Mouse (Mus musculus) hindbrain, embryonic 10.5 days (tissue): Measurements from ENCODE around the gene Tmem199. TPM values are rescaled to one million over a fixed set of nuclear protein-coding genes. Genes with fewer than 3 reads are reported as not detected.
A peak's percentile ranks its signal among the peaks of the same experiment; 100 is the strongest.

ENCODE experiments used
- DNase-seq: peaks from one replicate; pipeline ENCODE4 v3.0.0-alpha.2; 2017; ENCODE audit warnings: low spot score
- H3K27ac ChIP-seq: fragments of 300-500 bp; sonication (generic); 2 replicates; pipeline ENCODE4 v1.5.1; 2016; ENCODE audit warnings: mild to moderate bottlenecking, moderate library complexity
- H3K27me3 ChIP-seq: fragments of 300-500 bp; sonication (generic); 2 replicates; pipeline ENCODE4 v1.6.1; 2016; ENCODE audit warnings: mild to moderate bottlenecking; ENCODE audit not compliant: poor library complexity, insufficient read depth, severe bottlenecking
- H3K36me3 ChIP-seq: fragments of 300-500 bp; sonication (generic); 2 replicates; pipeline ENCODE4 v1.6.1; 2016; ENCODE audit warnings: mild to moderate bottlenecking, moderate library complexity
- H3K4me1 ChIP-seq: fragments of 300-500 bp; sonication (generic); replicated peaks from 2 replicates; pipeline ENCODE4 v1.6.1; 2016; ENCODE audit warnings: mild to moderate bottlenecking
- H3K4me3 ChIP-seq: fragments of 300-500 bp; sonication (generic); 2 replicates; pipeline ENCODE4 v1.5.1; 2016; ENCODE audit warnings: mild to moderate bottlenecking, moderate library complexity
- H3K9me3 ChIP-seq: fragments of 300-500 bp; sonication (generic); 2 replicates; pipeline ENCODE4 v1.6.1; 2016; ENCODE audit warnings: mild to moderate bottlenecking, moderate library complexity
- WGBS: fragments of 180-500 bp; shearing (Covaris S2); methylation state at CpG from one replicate; pipeline ENCODE4 v1.1.7; 2016; 5-methylcytosine and 5-hydroxymethylcytosine counted together
- polyA plus RNA-seq: library from polyadenylated mRNA; unstranded; fragments of >200 nt; fragmentation: Nextera tagmentation; extraction: Ambion mirVana; gene quantifications from 2 replicates; pipeline ENCODE4 v1.2.1, GENCODE M21; 2016

Tmem199 gene
- polyA plus RNA-seq, 1 experiment from 2014 or later, result 86.4 TPM

DNA sequence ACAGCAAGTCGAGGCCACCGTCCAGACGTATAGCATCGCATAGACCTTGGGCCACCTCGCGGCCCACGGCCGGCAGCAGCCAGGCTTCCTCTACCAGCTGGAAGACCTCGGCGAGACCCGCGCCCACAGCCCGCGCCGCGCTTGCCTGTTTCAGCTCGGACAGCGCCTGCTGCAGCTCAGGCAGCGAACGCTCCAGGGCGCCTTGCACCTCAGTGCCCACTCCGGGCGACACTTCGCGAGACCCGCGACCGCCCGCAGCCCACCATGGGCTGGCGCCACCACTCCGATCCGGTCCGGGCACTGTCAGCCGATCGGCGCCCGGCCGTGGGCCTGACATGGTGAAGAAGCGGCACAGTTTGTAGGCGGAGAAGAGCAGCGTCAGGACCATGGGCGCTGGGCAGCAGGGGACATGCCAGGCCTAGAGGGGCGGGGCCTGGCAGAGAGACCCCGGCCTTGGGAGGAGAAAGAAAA, 14.9 kb downstream of the Tmem199 start:
- H3K4me3 ChIP-seq, result peak overlapping the region; percentile 64
- peak; percentile 62 for DNase-seq
- H3K9me3 ChIP-seq, result no peaks in the 10 kb centered on the region
- peaks cover 46% of the 10 kb centered on the region for H3K4me1 ChIP-seq
- under 1% methylated on average over 44 of the region's 44 CpGs for WGBS
- peak overlapping the region; percentile 76 for H3K27ac ChIP-seq
- H3K27me3 ChIP-seq, result peaks cover 75% of the 10 kb centered on the region
- H3K36me3 ChIP-seq, result no peaks in the 10 kb centered on the region

DNA sequence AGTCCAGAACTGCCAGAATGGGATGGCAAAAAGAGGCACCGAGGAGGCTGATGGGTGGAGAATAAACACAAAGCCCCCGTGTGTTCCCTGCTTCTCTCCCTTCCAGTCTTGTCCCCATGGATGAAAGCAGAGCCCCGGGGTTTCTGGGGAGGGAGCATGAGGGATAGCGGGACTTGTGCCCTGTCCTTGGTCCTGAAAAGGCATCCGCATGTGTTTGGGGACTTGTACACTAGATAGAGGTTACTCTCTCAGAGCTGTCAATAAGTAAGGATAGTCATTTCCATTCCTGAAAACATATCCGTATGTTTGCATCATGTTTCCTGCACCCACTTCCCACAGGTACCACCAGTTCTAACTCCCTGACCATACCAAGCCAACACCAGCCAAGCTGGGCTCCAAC, 16.1 kb downstream of the Tmem199 start:
- Histone ChIP-seq H3K36me3 (no peaks in the 10 kb centered on the region), H3K27me3 (peaks cover 80% of the 10 kb centered on the region), H3K4me3 (peak overlapping the region; percentile 64; the same call in 1 of the 2 replicates), H3K9me3 (no peaks in the 10 kb centered on the region), H3K27ac (no peak overlapping the region), H3K4me1 (peaks cover 48% of the 10 kb centered on the region)
- peak; percentile 51 for DNase-seq
- WGBS, result 6% methylated on average over 6 of the region's 6 CpGs

DNA sequence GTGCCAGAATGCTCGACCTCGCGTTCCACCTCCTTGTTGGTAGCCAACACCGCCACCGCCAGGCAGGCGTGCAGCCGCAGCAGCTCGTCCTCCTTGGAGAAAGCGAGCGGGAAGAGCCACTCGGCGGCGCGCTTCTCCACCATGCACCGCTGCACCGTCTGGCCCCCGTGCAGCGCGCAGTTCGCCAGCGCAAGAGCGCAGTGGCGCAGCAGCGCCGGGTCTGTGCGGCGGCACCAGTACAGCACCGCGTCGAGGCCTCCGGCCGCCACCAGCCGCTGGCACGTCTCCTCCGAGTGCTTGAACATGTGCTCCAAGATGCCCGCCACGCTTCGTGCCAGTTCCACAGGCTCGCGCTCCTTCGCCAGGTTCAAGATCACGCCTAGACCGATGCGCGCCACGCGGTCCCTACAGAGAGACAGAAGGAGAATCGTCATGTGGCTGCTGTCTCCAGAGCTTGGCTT, 21.2 kb downstream of the Tmem199 start:
- DNase-seq, result peak; percentile 70
- H3K4me3 ChIP-seq, result peak overlapping the region; percentile 47
- H3K27me3 ChIP-seq, result peaks cover 95% of the 10 kb centered on the region
- H3K27ac ChIP-seq, result peak overlapping the region; percentile 5; the same call in 1 of the 2 replicates
- H3K4me1 ChIP-seq, result peaks cover 16% of the 10 kb centered on the region
- H3K9me3 ChIP-seq, result no peaks in the 10 kb centered on the region
- H3K36me3 ChIP-seq, result peaks cover 12% of the 10 kb centered on the region; the same call in 1 of the 2 replicates
- 9% methylated on average over 48 of the region's 48 CpGs for WGBS

DNA sequence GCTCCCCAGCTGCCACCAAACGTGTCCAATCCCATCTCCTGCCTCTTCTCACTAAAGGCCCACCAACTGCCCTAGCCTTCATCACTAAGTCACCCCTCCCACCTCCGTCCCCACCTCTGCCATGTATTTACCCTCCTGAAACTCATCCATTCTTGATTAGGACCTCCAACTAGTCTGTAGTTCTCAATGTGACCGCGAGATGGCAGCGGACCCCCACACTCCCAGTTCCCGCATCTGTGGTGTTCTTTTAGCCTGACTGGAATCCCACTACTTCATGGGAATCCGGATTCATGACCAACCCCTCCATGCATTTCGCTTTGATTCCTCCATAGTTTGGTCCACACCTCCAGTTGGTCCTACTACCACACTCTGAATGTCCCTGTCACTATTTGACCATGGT, 23.8 kb downstream of the Tmem199 start:
- Histone ChIP-seq H3K27me3 (peaks cover 85% of the 10 kb centered on the region), H3K4me1 (peaks cover 14% of the 10 kb centered on the region), H3K4me3 (peak overlapping the region; percentile 16; the same call in 1 of the 2 replicates), H3K27ac (no peak overlapping the region), H3K9me3 (no peaks in the 10 kb centered on the region), H3K36me3 (peaks cover 14% of the 10 kb centered on the region; the same call in 1 of the 2 replicates)
- DNase-seq, result peak; percentile 83
- 4% methylated on average over 8 of the region's 8 CpGs for WGBS

DNA sequence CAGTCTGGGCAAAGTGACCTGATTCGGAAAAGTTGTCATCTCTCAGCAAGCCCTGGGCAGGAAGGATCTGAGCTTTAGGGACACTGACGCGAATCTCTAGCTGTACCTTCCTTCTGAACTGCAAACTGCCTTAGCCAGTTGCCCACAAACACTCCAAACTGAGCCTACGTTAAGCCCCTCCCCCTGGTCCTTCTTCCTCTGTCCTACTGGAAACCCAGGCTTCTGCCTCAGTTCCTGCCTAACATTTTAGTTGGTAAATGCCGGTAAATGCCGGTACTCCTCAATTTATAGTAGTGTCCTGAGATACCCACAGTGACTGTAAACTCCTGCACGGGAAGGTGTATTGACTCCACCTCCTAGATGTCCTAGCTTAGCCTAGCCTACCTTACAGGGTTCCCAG, 28.3 kb downstream of the Tmem199 start:
- no peak for DNase-seq
- no peak overlapping the region for H3K4me3 ChIP-seq
- no peaks in the 10 kb centered on the region for H3K9me3 ChIP-seq
- H3K27ac ChIP-seq, result no peak overlapping the region
- H3K36me3 ChIP-seq, result peaks cover 33% of the 10 kb centered on the region; the same call in 1 of the 2 replicates
- peaks cover 47% of the 10 kb centered on the region for H3K27me3 ChIP-seq
- peaks cover 5% of the 10 kb centered on the region for H3K4me1 ChIP-seq
- 66% methylated on average over 7 of the region's 7 CpGs for WGBS

DNA sequence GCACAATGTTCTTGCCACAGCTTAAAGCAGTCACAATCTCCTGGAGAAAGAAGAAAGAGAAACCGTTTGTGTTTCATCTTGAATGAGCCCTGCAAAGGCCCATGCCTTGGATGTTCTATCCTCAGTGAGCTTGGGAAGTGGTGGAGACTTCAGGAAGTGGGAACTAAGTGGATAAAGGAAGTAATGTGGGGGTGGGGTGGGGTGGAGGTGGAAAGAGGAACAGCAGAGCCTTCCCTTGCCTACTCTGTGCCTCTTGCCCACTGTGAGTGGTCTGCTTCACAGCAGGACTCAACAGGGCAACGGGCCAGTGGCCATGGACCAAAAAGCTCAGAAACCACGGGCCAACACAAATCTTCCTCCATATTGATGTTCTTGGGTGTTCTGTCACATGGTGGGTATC, 36.7 kb downstream of the Tmem199 start:
- Histone ChIP-seq H3K27ac (no peak overlapping the region), H3K4me3 (no peak overlapping the region), H3K36me3 (peaks cover 22% of the 10 kb centered on the region), H3K4me1 (no peaks in the 10 kb centered on the region), H3K9me3 (no peaks in the 10 kb centered on the region), H3K27me3 (no peaks in the 10 kb centered on the region)
- no peak for DNase-seq
- WGBS, result 82% methylated on average over 3 of the region's 3 CpGs

DNA sequence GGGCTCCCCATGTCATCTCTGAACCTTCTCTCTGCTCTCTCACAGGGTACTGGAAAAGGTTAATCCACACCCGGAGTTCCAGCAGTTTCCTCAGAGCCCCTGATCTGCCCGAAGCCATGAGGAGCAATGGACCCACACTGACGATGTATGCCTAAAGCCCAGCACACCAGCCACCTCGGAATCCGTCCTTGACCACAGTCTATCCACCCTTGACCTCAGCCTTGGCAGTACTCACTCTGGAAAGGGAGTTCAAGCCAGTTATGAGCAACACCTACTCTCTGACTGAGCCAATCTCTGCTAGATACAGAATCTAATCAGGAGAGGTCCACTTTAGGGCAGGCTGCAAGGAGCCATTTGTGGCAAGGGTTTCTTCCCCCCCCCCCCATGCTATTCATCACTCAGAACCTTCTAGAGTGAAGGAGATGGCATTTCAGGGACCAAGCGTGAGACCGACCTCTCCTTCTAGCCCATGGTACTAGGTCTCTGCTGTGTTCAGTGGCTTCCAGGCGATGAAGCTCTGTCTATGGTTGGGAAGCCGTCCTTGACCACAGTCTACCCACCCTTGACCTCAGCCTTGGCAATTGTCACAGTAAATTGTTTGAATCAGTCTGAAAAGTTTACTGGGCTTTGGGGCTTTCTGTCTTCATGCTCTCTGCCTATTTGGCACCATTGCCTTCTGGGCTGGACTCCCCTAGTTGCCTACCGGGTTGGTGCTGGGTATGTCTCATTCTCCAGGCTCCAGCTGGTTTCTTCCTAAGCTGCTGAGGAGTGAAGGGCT, 40.5 kb downstream of the Tmem199 start:
- 90% methylated on average over 10 of the region's 10 CpGs for WGBS
- H3K27me3 ChIP-seq, result no peaks in the 10 kb centered on the region
- no peak for DNase-seq
- no peak overlapping the region for H3K4me3 ChIP-seq
- H3K27ac ChIP-seq, result no peak overlapping the region
- no peaks in the 10 kb centered on the region for H3K9me3 ChIP-seq
- H3K36me3 ChIP-seq, result peaks cover 17% of the 10 kb centered on the region
- H3K4me1 ChIP-seq, result peaks cover 6% of the 10 kb centered on the region

DNA sequence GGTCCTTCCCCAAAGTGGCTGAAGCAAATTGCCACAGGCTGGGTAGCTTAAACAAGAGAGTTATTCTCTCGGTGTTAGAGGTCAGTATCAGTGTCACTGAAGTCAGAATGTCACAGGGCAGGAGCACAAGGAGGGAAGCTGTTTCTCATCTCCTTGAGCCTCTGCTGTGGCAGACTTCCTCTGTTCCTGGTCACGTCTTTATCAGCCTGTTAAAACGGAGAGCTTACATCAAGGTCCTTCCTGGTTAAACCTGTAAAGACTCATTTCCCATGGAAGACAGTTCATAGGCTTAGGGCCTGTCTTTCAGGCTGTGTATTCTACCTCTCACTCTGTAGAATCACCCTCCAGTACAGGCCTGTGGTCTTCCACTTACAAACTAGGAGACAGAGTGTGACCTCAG, 44.0 kb downstream of the Tmem199 start:
- Histone ChIP-seq H3K27ac (no peak overlapping the region), H3K4me1 (peaks cover 30% of the 10 kb centered on the region), H3K36me3 (peaks cover 14% of the 10 kb centered on the region), H3K4me3 (no peak overlapping the region), H3K27me3 (no peaks in the 10 kb centered on the region), H3K9me3 (no peaks in the 10 kb centered on the region)
- 65% methylated on average over 3 of the region's 3 CpGs for WGBS
- no peak for DNase-seq

DNA sequence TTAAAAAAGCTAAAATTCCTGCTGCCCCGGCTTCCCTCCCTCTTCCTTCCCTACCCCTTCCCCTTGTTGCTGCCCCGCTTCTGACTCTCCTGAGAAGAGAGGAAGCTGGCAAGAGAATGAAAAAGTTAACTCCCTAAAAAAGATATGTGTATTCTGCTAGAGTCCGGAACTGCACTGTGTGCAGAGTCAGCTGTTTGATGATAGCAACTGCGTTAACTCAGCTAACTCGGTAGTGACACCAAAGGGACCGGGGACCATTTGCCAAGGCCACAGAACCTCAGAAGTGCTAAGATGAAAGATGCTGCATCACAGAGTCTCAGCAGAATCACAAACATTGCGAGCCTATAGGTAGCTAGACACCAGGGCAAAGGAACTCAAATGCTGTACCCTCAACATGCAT, 44.5 kb downstream of the Tmem199 start:
- 88% methylated on average over 7 of the region's 7 CpGs for WGBS
- Histone ChIP-seq H3K9me3 (no peaks in the 10 kb centered on the region), H3K4me3 (no peak overlapping the region), H3K27ac (no peak overlapping the region), H3K27me3 (no peaks in the 10 kb centered on the region), H3K4me1 (peaks cover 32% of the 10 kb centered on the region), H3K36me3 (peaks cover 14% of the 10 kb centered on the region)
- DNase-seq, result no peak

DNA sequence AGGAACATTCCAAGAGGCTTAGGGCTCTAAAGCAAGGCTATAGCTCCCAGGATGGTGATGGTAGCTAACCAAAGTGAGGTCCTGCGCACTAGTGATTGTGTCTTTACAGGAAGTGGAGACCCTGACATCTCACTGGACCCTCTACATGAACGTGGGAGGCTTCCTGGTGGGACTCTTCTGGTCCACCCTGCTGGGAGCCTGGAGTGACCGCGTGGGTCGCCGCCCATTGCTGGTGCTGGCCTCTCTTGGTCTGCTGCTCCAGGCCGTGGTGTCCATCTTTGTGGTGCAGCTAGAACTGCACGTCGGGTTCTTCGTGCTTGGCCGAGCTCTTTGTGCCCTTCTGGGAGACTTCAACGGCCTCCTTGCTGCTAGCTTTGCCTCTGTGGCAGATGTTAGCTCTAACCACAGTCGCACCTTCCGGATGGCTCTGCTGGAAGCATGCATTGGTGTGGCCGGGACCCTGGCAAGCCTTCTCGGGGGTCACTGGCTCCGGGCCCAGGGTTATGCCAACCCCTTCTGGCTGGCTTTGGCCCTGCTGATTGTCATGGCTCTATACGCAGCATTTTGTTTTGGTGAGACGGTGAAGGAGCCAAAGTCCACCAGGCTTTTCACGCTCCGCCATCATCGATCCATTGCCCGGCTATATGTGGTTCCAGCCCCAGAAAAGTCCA, 45.6 kb downstream of the Tmem199 start:
- Histone ChIP-seq H3K36me3 (peaks cover 6% of the 10 kb centered on the region), H3K27ac (peak overlapping the region; percentile 98), H3K4me1 (peaks cover 32% of the 10 kb centered on the region), H3K4me3 (peak overlapping the region; percentile 88), H3K27me3 (no peaks in the 10 kb centered on the region), H3K9me3 (peaks cover 5% of the 10 kb centered on the region; the same call in 1 of the 2 replicates)
- 58% methylated on average over 23 of the region's 23 CpGs for WGBS
- no peak for DNase-seq

DNA sequence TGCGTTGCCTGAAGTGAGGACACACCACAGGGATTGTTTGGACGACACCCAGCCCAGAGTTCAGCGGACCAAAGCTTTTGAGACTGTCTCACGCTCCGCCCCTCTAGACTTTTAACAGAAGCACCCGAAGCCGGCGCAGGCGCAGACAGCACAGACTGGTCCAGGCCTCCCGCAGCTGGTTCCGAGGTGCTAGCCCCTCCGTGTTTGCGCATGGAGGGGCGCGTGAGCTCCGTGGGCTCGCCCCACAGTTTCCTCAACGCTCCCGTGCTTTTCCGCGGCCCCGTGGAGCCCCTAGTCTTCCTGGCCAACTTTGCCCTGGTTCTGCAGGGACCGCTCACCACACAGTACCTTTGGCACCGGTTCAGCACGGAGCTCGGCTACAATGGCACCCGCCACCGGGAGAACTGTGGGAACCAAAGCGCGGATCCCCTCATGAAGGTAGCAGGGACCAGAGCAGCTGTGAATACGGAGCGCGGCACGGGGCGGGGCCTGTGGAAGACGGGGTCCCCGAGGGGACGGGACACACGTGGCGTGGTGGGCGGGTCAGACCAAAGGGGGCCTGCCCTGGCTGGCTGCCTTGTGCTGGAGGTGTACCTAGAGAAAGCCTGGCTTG, 46.3 kb downstream of the Tmem199 start, which contains the start of gene Slc46a1:
Gene Slc46a1, plus strand, starts transcription at position 130 of the 613 bp plus-strand sequence.
- peak; percentile 85 for DNase-seq
- no peaks in the 10 kb centered on the region for H3K36me3 ChIP-seq
- H3K27ac ChIP-seq, result peak within 1 kb of the TSS; percentile 98
- H3K4me1 ChIP-seq, result peaks cover 32% of the 10 kb centered on the region
- peak within 1 kb of the TSS; percentile 88 for H3K4me3 ChIP-seq
- peaks cover 5% of the 10 kb centered on the region; the same call in 1 of the 2 replicates for H3K9me3 ChIP-seq
- WGBS, result under 1% methylated on average over 41 of the region's 41 CpGs
- H3K27me3 ChIP-seq, result no peaks in the 10 kb centered on the region

DNA sequence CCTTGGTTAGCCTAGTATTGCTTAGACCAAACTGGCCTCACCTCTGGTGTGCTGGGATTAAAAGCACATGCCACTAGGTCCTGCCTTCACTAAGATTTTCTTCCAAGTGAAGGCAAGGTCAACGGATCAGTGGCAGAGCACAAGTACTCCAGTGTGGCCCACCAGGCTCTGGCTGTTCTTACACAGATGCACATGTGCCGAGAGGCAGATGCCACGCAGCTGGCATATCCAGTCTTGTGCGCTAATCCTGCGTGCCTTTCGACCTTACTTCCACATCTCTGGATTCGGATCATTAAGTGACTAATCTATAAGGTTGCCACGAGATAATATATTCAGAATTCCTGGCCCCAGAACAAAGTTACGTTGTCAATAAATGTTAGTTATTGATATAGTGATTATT, 46.9 kb downstream of the Tmem199 start:
- Histone ChIP-seq H3K36me3 (no peaks in the 10 kb centered on the region), H3K27me3 (no peaks in the 10 kb centered on the region), H3K9me3 (peaks cover 5% of the 10 kb centered on the region; the same call in 1 of the 2 replicates), H3K27ac (peak overlapping the region; percentile 98), H3K4me1 (peaks cover 32% of the 10 kb centered on the region), H3K4me3 (peak overlapping the region; percentile 88)
- 43% methylated on average over 9 of the region's 9 CpGs for WGBS
- DNase-seq, result no peak
